Mouse (Mus musculus) liver, adult 2 months (tissue): ENCODE measurements around the gene Slc25a29. TPM values are rescaled to one million over a fixed set of nuclear protein-coding genes. Genes with fewer than 3 reads are reported as not detected.
A peak's percentile ranks its signal among the peaks of the same experiment; 100 is the strongest.

Experiments
- DNase-seq: peaks from one replicate; pipeline ENCODE4 v3.0.0-alpha.2; 2011; ENCODE audit warnings: low read depth, low spot score; ENCODE audit errors: extremely low read depth
- H3K27ac ChIP-seq: fragments of 200-500 bp; replicated peaks from 2 replicates; pipeline ENCODE4 v1.5.1; 2012; ENCODE audit warnings: low read depth, mild to moderate bottlenecking, control low read depth, inconsistent platforms, low read length; ENCODE audit not compliant: insufficient read depth
- H3K27me3 ChIP-seq: fragments of 200-500 bp; 2 replicates; pipeline ENCODE4 v1.6.1; 2012; ENCODE audit warnings: mild to moderate bottlenecking, moderate library complexity, low read length, inconsistent platforms; ENCODE audit not compliant: control insufficient read depth, insufficient read depth
- H3K36me3 ChIP-seq: fragments of 200-500 bp; 2 replicates; pipeline ENCODE4 v1.6.1; 2012; ENCODE audit warnings: low read length, inconsistent platforms; ENCODE audit not compliant: control insufficient read depth, insufficient read depth
- H3K4me1 ChIP-seq: fragments of 200-500 bp; 2 replicates; pipeline ENCODE4 v1.6.1; 2011; ENCODE audit warnings: low read length; ENCODE audit not compliant: control insufficient read depth, insufficient read depth
- H3K4me3 ChIP-seq: fragments of 200-500 bp; 2 replicates; pipeline ENCODE4 v1.5.1; 2011; ENCODE audit warnings: low read depth, mild to moderate bottlenecking, control low read depth, low read length, moderate library complexity; ENCODE audit not compliant: insufficient read depth
- H3K79me2 ChIP-seq: fragments of 200-500 bp; 2 replicates; pipeline ENCODE4 v1.6.1; 2012; ENCODE audit warnings: inconsistent platforms, mild to moderate bottlenecking, low read length, moderate library complexity; ENCODE audit not compliant: control insufficient read depth, insufficient read depth
- H3K9ac ChIP-seq: fragments of 200-500 bp; 2 replicates; pipeline ENCODE4 v1.6.1; 2012; ENCODE audit warnings: low read depth, mild to moderate bottlenecking, control low read depth, inconsistent platforms, low read length
- CTCF ChIP-seq: fragments of 200-500 bp; IDR thresholded peaks from 2 replicates; pipeline ENCODE4 v1.5.1; 2011; ENCODE audit warnings: low read depth, low read length, control low read depth
- POLR2A ChIP-seq: fragments of 200-500 bp; IDR thresholded peaks from 2 replicates; pipeline ENCODE4 v1.6.1; 2011; ENCODE audit warnings: low read length, control low read depth; ENCODE audit not compliant: insufficient read depth; ENCODE audit errors: extremely low read depth
- WGBS: fragments of 180-500 bp; shearing (Covaris S2); methylation state at CpG from one replicate; pipeline ENCODE4 v1.1.7; 2018; 5-methylcytosine and 5-hydroxymethylcytosine counted together
- polyA plus RNA-seq: library from polyadenylated mRNA; depleted of rRNA; stranded (reverse); fragments of >200 nt; gene quantifications from 2 replicates; pipeline ENCODE4 v1.2.3, GENCODE M21; 2012
- total RNA-seq: library from RNA; depleted of rRNA; stranded (reverse); fragments of >200 nt; gene quantifications from 2 replicates; pipeline ENCODE4 v1.2.3, GENCODE M21; 2014

Slc25a29 gene
- total and polyA plus RNA-seq, 2 experiments = 1.9 to 5.4 TPM

GRCm38 (mm10) chr12:108833408-108833807, 2.3 kb downstream of the Slc25a29 start:
- Histone ChIP-seq H3K27me3 (no peaks in the 10 kb centered on the region), H3K4me1 (peaks cover 20% of the 10 kb centered on the region), H3K79me2 (peaks cover 18% of the 10 kb centered on the region; the same call in 1 of the 2 replicates), H3K27ac (no peak overlapping the region), H3K9ac (no peak overlapping the region), H3K36me3 (no peaks in the 10 kb centered on the region), H3K4me3 (no peak overlapping the region)
- WGBS = 96% methylated on average over 3 of the region's 3 CpGs
- DNase-seq = no peak
- no peak for TF ChIP-seq CTCF

GRCm38 (mm10) chr12:108832851-108833250, 2.8 kb downstream of the Slc25a29 start:
- no peak for DNase-seq
- H3K36me3 ChIP-seq = no peaks in the 10 kb centered on the region
- H3K79me2 ChIP-seq = peaks cover 18% of the 10 kb centered on the region; the same call in 1 of the 2 replicates
- WGBS = 83% methylated on average over 8 of the region's 8 CpGs
- no peak overlapping the region for H3K4me3 ChIP-seq
- no peak overlapping the region for H3K9ac ChIP-seq
- TF ChIP-seq POLR2A (no peak), CTCF (no peak)
- no peak overlapping the region for H3K27ac ChIP-seq
- peaks cover 16% of the 10 kb centered on the region for H3K4me1 ChIP-seq
- no peaks in the 10 kb centered on the region for H3K27me3 ChIP-seq

GRCm38 (mm10) chr12:108831966-108832643, 3.6 kb downstream of the Slc25a29 start:
- 34% methylated on average over 9 of the region's 9 CpGs for WGBS
- Histone ChIP-seq H3K79me2 (peaks cover 18% of the 10 kb centered on the region; the same call in 1 of the 2 replicates), H3K27me3 (no peaks in the 10 kb centered on the region), H3K27ac (no peak overlapping the region), H3K9ac (no peak overlapping the region), H3K4me1 (peaks cover 8% of the 10 kb centered on the region), H3K36me3 (no peaks in the 10 kb centered on the region), H3K4me3 (no peak overlapping the region)
- DNase-seq = peak; percentile 56
- TF ChIP-seq POLR2A = no peak
- TF ChIP-seq CTCF = no peak

GRCm38 (mm10) chr12:108830358-108830757, 5.3 kb downstream of the Slc25a29 start:
- Histone ChIP-seq H3K27me3 (no peaks in the 10 kb centered on the region), H3K4me1 (peaks cover 3% of the 10 kb centered on the region), H3K4me3 (no peak overlapping the region), H3K36me3 (no peaks in the 10 kb centered on the region), H3K79me2 (peaks cover 22% of the 10 kb centered on the region; the same call in 1 of the 2 replicates), H3K9ac (no peak overlapping the region), H3K27ac (no peak overlapping the region)
- 93% methylated on average over 6 of the region's 6 CpGs for WGBS
- TF ChIP-seq CTCF = no peak
- no peak for TF ChIP-seq POLR2A
- DNase-seq = no peak

GRCm38 (mm10) chr12:108829636-108830035, 6.0 kb downstream of the Slc25a29 start:
- no peaks in the 10 kb centered on the region for H3K4me1 ChIP-seq
- no peak overlapping the region for H3K4me3 ChIP-seq
- WGBS = 42% methylated on average over 5 of the region's 5 CpGs
- no peak for DNase-seq
- H3K79me2 ChIP-seq = peaks cover 23% of the 10 kb centered on the region; the same call in 1 of the 2 replicates
- TF ChIP-seq POLR2A = no peak
- no peak for TF ChIP-seq CTCF
- H3K27me3 ChIP-seq = no peaks in the 10 kb centered on the region
- H3K27ac ChIP-seq = no peak overlapping the region
- H3K36me3 ChIP-seq = no peaks in the 10 kb centered on the region
- no peak overlapping the region for H3K9ac ChIP-seq

- peaks cover 17% of the 10 kb centered on the region; the same call in 1 of the 2 replicates for H3K79me2 ChIP-seq
- no peaks in the 10 kb centered on the region for H3K27me3 ChIP-seq
- DNase-seq = no peak
- no peak overlapping the region for H3K4me3 ChIP-seq
- H3K4me1 ChIP-seq = no peaks in the 10 kb centered on the region
- H3K9ac ChIP-seq = no peak overlapping the region
- no peaks in the 10 kb centered on the region for H3K36me3 ChIP-seq
- no peak overlapping the region for H3K27ac ChIP-seq
- TF ChIP-seq CTCF = no peak
- no peak for TF ChIP-seq POLR2A
- WGBS = 96% methylated on average over 6 of the region's 6 CpGs
Observed at GRCm38 (mm10) chr12:108827641-108828040, 8.0 kb downstream of the Slc25a29 start.
